Mouse (Mus musculus): Measurements from ENCODE around the gene Lef1. TPM values are rescaled to one million over a fixed set of nuclear protein-coding genes. Genes with fewer than 3 reads are reported as not detected.

The Lef1 gene
- polyA plus RNA-seq, 1 experiment: 7.6 TPM

- Histone ChIP-seq H3K4me3 (replicated peaks; ENCODE audit: extremely low read depth, low read depth, low read length) (no peak overlapping the region), H3K4me1 (ENCODE audit: control insufficient read depth, insufficient read depth, low read length) (no peaks in the 10 kb centered on the region)
- WGBS: 93% methylated on average over 6 of the region's 6 CpGs
- DNase-seq: no peak
- TF ChIP-seq CTCF (IDR thresholded peaks at IDR 0.05; ENCODE audit: insufficient read depth, low read length) (no peak), POLR2A (IDR thresholded peaks at IDR 0.05; ENCODE audit: borderline replicate concordance, extremely low read depth, low read depth, low read length) (no peak)
Measured at GRCm38 (mm10) chr3:131260418-131260817, 150.1 kb downstream of the Lef1 start.

DNA sequence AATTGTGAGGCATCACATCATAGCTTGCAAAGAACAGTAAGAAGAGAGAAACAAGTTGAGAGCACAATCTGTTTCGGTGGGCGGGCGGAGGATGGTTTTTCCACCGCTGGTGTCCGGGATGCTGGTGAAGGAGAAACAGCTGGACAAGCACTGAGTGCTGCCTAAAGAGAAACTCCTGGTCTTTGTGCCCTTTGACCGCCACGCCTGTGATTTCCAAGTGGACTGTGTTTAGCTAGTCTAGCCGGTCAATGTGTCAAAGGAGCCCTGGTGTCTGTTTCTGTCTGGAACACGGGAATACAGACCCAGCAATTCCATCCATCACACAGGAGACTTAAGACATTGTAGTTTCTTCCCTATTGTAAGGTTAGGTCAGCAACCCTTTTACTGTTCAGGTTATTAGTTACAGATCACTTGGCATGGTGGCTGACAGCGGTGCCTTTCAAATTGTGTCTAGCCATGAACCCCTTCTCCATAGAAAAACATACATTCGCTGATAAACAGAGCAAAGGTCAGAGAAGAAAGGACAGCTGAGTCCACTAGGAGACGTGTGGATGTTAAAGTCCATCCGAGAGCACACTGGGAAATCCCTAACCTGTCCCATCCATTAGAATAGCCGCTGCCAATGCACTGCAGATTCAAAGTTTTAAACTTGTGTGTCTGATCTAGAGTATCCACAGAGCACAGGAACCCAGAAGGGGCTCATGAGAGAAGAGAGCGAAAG is 153.7 kb downstream of the Lef1 start:
- DNase-seq: no peak
- H3K4me1 ChIP-seq (ENCODE audit: control insufficient read depth, insufficient read depth, low read length): peaks cover 6% of the 10 kb centered on the region; the same call in 1 of the 2 replicates
- TF ChIP-seq CTCF (IDR thresholded peaks at IDR 0.05; ENCODE audit: insufficient read depth, low read length) (no peak), POLR2A (IDR thresholded peaks at IDR 0.05; ENCODE audit: borderline replicate concordance, extremely low read depth, low read depth, low read length) (no peak)
- 61% methylated on average over 15 of the region's 15 CpGs for WGBS
- no peak overlapping the region for H3K4me3 ChIP-seq (replicated peaks; ENCODE audit: extremely low read depth, low read depth, low read length)

DNA sequence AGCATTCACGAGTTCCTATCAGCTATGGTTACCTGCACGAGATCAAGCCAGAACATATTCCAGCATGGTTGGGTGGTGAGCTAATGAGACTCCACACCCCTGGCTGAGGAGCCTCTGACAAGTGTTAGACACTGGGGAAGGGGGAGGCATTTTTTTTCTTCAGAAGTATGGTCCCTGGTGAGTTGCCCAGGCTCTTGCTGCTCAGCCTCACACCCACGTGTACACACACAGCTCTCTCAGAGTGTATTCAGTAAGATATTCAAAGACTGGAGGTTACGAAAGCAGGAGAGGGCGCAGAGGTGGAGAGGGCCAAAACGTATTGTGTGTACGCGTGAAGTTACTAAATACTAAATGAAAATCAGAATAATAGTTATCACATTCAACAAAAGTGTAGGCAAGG is 155.2 kb downstream of the Lef1 start:
- 63% methylated on average over 8 of the region's 8 CpGs for WGBS
- no peak for DNase-seq

DNA sequence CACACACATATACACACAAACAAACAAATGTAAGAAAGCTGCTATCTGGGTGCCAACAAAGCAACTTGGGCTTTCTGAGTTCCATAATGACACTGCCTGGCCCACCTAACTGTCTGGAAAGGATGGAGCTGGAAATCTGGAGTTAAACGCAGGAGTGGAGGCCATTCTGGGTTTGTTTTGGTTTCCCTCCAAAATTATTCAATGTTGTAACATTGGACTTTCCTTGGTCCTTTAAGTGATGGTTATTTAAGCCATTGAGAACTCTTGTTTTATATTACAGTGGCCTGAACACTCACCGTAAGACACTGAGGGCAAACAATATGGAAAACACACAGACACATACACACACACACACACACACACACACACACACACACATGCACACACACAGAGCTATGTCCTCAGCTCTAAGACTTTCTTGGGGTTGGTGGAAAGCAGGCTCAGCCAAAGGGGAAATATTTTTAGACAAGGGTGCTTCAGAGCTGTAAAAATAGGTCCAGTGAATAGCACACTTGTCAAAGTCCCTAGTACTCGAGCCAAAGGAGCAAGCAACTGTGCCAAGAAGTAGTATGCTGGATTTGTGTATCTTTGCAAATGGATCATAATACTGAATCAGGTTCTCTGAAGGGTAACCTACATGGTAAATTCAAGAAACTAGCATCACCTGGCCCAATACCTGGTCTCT is 156.2 kb downstream of the Lef1 start:
- Histone ChIP-seq H3K4me3 (replicated peaks; ENCODE audit: extremely low read depth, low read depth, low read length) (no peak overlapping the region), H3K4me1 (ENCODE audit: control insufficient read depth, insufficient read depth, low read length) (peaks cover 12% of the 10 kb centered on the region; the same call in 1 of the 2 replicates)
- WGBS: 45% methylated on average over 3 of the region's 3 CpGs
- TF ChIP-seq POLR2A (IDR thresholded peaks at IDR 0.05; ENCODE audit: borderline replicate concordance, extremely low read depth, low read depth, low read length): no peak
- TF ChIP-seq CTCF (IDR thresholded peaks at IDR 0.05; ENCODE audit: insufficient read depth, low read length): no peak
- peak; percentile 30 for DNase-seq

More for the DNA sequence above, 155.2 kb downstream of the Lef1 start:
- Histone ChIP-seq H3K4me1 (ENCODE audit: control insufficient read depth, insufficient read depth, low read length) (peaks cover 8% of the 10 kb centered on the region; the same call in 1 of the 2 replicates), H3K4me3 (replicated peaks; ENCODE audit: extremely low read depth, low read depth, low read length) (no peak overlapping the region)
- TF ChIP-seq CTCF (IDR thresholded peaks at IDR 0.05; ENCODE audit: insufficient read depth, low read length) (no peak), POLR2A (IDR thresholded peaks at IDR 0.05; ENCODE audit: borderline replicate concordance, extremely low read depth, low read depth, low read length) (no peak)

GRCm38 (mm10) chr3:131270381-131270780 is 160.1 kb downstream of the Lef1 start:
- H3K4me1 ChIP-seq (ENCODE audit: control insufficient read depth, insufficient read depth, low read length): peaks cover 12% of the 10 kb centered on the region; the same call in 1 of the 2 replicates
- no peak for DNase-seq
- 69% methylated on average over 6 of the region's 6 CpGs for WGBS
- TF ChIP-seq POLR2A (IDR thresholded peaks at IDR 0.05; ENCODE audit: borderline replicate concordance, extremely low read depth, low read depth, low read length) (no peak), CTCF (IDR thresholded peaks at IDR 0.05; ENCODE audit: insufficient read depth, low read length) (no peak)
- H3K4me3 ChIP-seq (replicated peaks; ENCODE audit: extremely low read depth, low read depth, low read length): no peak overlapping the region

DNA sequence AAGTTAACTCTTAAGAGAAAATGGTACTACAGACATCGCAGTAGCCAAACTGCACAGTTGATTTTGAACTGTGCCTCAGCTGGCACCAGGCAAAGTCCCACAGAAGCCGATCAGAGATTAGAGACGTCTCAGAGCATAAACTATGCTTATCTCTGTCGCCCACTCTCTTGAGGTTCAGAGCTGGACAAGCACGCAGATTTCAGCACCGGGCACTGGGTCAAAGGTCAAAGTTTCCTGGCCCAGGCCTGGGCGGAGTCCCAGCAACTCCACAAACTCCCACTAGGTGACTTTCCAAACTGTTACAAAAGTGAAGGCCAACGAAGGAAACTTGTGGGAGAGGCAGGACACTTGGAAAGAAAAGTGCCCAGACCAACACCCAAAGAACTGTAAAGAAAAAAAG is 160.9 kb downstream of the Lef1 start:
- peaks cover 10% of the 10 kb centered on the region; the same call in 1 of the 2 replicates for H3K4me1 ChIP-seq (ENCODE audit: control insufficient read depth, insufficient read depth, low read length)
- 2% methylated on average over 8 of the region's 8 CpGs for WGBS
- DNase-seq: peak; percentile 56
- TF ChIP-seq POLR2A (IDR thresholded peaks at IDR 0.05; ENCODE audit: borderline replicate concordance, extremely low read depth, low read depth, low read length) (no peak), CTCF (IDR thresholded peaks at IDR 0.05; ENCODE audit: insufficient read depth, low read length) (peak; percentile 5; the same call in 1 of the 2 replicates)
- peak overlapping the region; percentile 98 for H3K4me3 ChIP-seq (replicated peaks; ENCODE audit: extremely low read depth, low read depth, low read length)

- under 1% methylated on average over 54 of the region's 54 CpGs for WGBS
Measured at GRCm38 (mm10) chr3:131271559-131272373, 161.5 kb downstream of the Lef1 start, which contains the start of gene Hadh. Gene Hadh, minus strand, starts transcription at chr3:131272101.

GRCm38 (mm10) chr3:131272374-131273100 is 162.3 kb downstream of the Lef1 start:
- H3K4me1 ChIP-seq (ENCODE audit: control insufficient read depth, insufficient read depth, low read length): peaks cover 9% of the 10 kb centered on the region; the same call in 1 of the 2 replicates
- H3K4me3 ChIP-seq (replicated peaks; ENCODE audit: extremely low read depth, low read depth, low read length): peak overlapping the region; percentile 74
- no peak for DNase-seq
- 20% methylated on average over 10 of the region's 10 CpGs for WGBS
- no peak for TF ChIP-seq CTCF (IDR thresholded peaks at IDR 0.05; ENCODE audit: insufficient read depth, low read length)
- no peak for TF ChIP-seq POLR2A (IDR thresholded peaks at IDR 0.05; ENCODE audit: borderline replicate concordance, extremely low read depth, low read depth, low read length)

More at GRCm38 (mm10) chr3:131271559-131272373, 161.5 kb downstream of the Lef1 start, which contains the start of gene Hadh:
- peak; percentile 79 for DNase-seq
- H3K4me1 ChIP-seq (ENCODE audit: control insufficient read depth, insufficient read depth, low read length): peaks cover 9% of the 10 kb centered on the region; the same call in 1 of the 2 replicates
- H3K4me3 ChIP-seq (replicated peaks; ENCODE audit: extremely low read depth, low read depth, low read length): peak within 1 kb of the TSS; percentile 98
- TF ChIP-seq POLR2A (IDR thresholded peaks at IDR 0.05; ENCODE audit: borderline replicate concordance, extremely low read depth, low read depth, low read length) (peak; percentile 84; the same call in 1 of the 2 replicates), CTCF (IDR thresholded peaks at IDR 0.05; ENCODE audit: insufficient read depth, low read length) (no peak)

Other genes with a start within 250 kb of the Lef1 start
- 79.7 and 113 TPM in 2 replicates for gene Hadh, start 161.6 kb downstream of the Lef1 start, polyA plus RNA-seq (2012; rRNA removed)
- gene Cyp2u1, start 192.8 kb downstream of the Lef1 start, polyA plus RNA-seq (2012; rRNA removed): 2.7 TPM in 2 replicates